Mouse (Mus musculus): ENCODE data around the gene Pax2. TPM values are rescaled to one million over a fixed set of nuclear protein-coding genes. Genes with fewer than 3 reads are reported as not detected.

The Pax2 gene
- polyA plus RNA-seq, 1 experiment: 15.7 TPM

- DNase-seq (ENCODE audit: low read depth): no peak
Observed at GRCm38 (mm10) chr19:44748271-44748670, 7.6 kb upstream of the Pax2 start.

DNA sequence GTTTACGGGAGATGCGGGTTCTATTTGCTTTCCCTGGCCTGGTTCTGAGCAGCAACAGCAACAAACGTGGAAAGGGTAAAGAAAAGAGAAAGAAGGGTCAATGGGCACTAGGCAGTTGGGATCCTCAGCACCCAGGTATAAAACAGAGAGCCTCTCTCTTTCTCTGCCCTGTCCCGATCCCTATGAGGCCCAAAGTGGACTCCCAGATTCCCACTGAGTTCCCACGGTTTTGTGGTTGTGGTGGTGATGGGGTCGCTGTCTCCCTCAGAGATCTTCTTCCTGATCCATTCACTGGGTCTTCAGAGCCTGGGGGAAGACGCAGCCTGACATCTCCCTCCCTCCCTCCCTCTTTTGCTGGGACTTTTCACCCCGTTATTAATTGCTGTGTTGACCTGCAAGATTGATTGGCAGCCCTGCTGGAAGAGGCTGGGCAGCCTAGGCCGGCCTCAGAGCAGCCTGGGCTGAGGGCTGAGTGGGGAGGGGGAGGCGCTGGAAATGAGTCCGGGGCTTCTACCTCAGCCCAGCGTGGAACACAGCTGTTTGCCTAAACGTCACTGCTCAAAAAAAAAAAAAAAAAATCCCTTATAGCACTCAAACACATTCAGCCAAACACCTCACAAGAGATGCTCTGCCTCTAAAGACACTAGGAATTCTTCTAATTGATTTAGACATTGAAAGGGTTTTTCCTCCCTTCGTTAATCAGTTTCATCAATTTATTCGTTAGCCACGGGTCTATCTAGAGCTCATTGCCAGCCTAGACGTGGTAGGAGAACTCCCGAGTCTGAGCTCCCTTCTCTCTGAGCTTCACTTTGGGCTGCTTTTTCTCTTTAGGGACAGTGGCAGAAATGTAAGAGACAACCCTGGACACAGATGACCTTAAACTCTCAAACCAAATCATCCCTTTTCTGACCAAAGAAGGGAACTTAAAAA lies 6.5 kb upstream of the Pax2 start:
- DNase-seq (ENCODE audit: low read depth): no peak

GRCm38 (mm10) chr19:44750051-44751041 lies 5.5 kb upstream of the Pax2 start:
- DNase-seq (ENCODE audit: low read depth): no peak

DNA sequence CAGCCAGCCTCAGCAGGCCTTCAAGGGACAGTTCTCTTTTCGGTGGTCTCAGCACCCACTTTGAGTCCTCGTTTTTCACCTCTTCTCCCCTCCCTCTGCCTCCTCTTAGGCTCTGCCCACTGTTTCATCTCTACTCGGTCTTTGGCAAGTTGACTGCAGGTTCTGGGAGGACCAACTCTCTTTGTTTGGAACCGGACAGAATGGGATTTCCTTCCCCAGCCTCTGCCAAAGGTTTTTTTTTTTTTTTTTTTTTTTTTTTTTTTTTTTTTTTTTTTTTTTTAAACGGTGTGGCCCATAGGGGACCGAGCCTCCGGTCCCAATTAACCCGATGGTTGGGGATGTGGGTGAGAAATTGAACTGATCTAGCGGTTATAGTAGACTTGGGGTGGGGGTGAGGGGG lies 4.8 kb upstream of the Pax2 start:
- DNase-seq (ENCODE audit: low read depth): no peak

DNA sequence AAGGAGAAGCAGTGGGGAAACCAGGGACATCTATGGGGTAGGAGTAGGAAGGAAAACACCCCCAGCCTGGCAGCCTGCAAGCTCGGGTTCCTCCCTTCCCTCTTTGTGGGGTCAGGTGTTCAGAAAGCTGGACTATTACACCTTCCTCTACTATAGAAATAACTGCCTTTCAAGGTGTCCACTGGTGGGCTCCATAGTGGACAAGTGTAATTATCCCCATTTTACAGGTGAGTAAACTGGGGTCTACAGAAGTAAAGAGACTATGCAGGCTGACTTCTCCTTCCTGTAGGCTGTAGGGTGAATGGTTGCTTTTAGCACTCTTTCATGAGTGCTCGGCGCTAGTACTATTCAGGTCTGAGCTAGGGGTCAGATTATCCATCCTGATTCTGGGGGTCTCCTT lies 4.3 kb upstream of the Pax2 start:
- no peak for DNase-seq (ENCODE audit: low read depth)

DNA sequence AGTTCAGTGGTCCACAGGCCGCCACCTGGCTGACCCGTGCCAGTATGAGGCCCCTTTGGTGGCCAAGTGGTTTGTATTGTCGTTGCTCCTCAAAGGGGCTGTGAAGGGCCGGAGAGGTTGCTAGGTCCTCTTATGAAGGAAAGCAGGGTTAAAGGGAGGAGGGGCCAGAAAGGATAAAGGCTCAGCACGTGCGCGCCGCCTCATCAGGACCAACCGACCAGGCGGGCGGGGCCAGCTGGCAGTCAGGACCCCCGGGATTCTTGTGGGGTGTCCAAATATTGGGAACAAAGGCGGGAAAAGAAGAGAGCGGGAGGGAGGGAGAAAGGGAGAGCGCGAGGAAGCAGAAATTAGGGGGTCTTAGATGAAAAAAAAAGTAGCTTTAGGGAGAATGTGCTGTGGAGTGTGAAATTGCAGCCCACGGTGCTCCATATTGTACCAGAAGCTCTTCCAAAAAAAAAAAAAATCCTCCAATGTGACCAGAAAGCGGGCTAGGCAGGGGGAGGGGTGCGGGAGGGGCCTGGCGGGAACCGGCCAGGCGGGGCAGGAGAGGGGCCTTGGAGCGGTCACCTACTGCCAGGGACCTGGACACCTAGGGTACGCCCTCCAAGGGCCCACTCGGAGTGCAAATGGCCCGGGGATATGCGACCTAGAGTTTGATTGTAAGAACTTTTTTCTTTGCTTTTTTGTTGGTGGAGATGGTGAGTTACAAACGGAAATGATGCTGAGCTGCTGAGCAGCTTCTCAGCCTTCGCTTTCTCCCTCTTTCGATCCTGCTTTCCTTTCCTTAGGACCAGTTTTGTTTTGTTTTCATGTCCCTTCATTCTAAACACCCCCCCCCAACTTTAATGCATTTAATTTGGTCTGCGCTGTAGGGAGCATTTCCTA lies 3.5 kb upstream of the Pax2 start:
- no peak for DNase-seq (ENCODE audit: low read depth)

DNA sequence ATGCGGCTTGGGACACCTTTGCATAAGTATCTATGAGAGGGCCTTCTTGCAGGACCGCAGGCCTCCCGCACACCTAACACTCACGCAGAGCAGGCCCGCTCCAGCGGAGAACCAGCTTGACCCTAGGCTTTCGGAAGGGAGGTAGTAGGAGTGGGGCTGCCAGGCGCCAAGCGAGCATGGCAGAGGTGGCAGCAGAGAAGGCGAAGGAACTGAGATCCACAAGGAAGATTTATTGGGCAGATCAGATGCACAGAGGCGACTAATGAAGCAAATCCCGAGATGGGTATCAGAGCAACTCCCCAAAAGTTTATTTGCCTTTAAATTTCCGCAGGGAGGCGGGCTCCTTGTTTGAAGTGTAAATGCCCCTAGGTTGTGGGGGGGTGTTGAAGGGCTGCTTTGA lies 2.5 kb upstream of the Pax2 start:
- DNase-seq (ENCODE audit: low read depth): no peak

DNA sequence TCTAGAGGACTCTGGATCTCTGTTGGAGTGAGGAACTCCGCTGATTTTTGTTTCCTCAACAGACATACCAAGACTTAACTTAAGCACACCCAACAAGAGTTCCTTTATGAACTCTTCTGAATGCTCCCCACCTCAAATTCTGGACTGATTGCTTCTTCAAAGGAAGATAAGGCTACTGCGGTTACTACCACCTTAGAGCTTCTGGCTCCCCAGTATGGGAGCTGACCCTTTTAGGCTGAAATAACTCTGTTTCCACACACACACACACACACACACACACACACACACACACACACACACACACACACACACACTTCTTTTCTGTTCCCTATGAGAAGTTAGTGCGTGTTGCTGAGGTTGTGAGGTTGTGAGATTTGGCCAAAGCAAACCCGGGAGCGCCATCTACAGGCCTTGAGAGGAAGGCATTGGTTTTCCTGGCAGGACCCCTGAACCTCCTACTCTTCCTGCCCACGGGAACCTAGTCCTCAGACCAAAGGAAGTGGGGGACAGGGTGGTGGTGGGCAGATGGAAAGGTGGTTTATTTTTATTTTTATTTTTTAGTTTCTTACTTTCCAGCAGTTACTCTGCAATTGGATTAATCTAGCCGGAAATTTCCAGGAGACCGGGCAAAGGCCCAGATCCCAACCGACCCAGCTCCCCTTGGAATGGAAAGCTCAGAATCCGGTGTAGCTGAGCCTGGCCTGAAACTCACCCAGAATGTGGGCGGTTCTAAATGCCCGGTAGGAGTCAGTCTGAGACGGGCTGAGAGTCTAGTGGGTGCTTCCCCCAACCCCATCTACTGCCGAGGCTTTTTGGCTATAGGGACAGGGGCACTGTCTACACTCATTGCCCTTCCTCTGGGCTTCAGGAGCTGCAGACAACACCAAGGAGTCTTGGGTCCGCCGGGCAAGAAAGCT lies 1.1 kb upstream of the Pax2 start:
- no peak for DNase-seq (ENCODE audit: low read depth)

- no peak for DNase-seq (ENCODE audit: low read depth)
Observed at GRCm38 (mm10) chr19:44755378-44755692, 510 bp upstream of the Pax2 start.

DNA sequence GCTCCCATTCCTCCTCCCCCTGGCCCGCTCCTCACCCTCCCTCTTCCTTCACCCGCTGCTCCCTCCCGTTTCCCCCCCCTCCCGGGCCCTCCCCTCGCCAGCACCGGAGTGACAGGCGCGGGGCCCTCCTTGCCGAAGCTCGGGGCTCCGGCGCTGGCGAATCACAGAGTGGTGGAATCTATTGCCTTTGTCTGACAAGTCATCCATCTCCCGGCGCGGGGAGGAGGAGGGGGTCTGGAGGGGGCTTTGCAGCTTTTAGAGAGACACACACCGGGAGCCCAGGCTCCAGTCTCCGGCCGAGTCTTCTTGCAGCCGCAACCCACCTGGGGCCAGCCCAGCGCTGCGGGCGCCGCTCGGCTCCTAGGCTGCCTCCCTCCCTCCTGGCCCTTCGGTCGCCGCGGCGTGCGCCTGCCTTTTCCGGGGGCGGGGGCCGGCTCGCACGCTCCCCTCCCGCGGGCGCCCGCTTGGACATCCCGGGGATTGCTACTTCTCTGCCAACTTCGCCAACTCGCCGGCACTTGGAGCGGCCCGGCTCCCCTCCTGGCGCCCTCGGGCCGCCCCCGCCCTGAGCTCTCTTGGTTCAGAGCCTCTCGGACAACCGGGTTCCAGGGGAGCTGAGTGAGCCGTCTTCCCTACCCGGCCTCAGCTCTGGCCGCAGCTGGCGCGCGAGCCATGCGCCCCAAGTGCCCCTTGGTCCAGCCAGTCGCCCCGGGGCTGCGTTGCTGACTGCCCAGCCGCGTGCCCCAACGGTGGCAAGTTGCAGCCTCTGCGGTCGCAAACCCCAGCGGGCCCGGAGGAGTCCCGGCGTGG lies 781 bp downstream of the Pax2 start:
- no peak for DNase-seq (ENCODE audit: low read depth)

DNA sequence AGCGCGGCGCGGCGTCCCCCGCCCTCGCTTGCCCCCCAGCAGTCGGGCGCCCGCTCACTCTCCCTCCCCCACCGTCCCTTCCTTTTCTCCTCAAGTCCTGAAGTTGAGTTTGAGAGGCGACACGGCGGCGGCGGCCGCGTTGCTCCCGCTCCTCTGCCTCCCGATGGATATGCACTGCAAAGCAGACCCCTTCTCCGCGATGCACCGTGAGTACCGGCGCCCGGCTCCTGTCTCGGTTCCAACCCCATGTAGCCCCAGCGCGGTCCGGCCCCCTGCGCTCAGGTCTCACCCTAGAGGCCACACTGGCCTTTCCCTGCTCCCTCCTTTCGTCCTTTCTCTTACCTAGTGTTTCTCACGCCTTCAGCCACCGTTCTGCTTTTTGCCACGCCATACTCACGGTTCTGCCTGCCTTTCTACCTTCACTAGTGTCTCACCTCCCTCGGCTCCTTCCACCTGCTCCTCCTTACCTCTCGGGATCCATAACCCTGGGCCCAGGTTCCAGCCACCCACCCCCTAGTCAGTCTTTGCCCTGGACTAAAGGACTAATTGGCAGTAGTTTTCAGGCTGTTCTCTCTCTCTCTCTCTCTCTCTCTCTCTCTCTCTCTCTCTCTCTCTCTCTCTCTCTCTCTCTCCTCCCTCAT lies 1.5 kb downstream of the Pax2 start:
- DNase-seq (ENCODE audit: low read depth): no peak

DNA sequence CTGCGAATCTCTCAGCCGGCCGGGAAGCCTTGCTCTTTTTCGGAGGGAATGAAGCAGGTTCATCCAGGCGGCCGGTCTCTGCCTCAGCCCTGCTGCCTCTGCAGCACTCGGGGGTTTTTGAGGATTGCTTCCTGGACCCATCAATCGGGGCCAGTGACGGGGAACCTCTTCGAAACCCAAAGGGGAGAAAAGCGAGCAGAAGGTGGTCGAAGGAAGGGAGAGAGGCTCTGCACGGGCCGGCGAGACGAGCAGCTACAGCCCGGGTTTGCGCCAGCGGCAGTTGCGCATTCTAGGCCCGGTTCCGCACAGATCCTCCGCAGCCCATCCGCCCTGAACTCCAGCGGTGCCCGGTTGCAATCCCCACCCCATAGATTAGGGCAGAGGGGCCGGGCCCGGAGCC lies 3.0 kb downstream of the Pax2 start:
- no peak for DNase-seq (ENCODE audit: low read depth)

- no peak for DNase-seq (ENCODE audit: low read depth)
Observed at GRCm38 (mm10) chr19:44759531-44760118, 3.8 kb downstream of the Pax2 start.

DNA sequence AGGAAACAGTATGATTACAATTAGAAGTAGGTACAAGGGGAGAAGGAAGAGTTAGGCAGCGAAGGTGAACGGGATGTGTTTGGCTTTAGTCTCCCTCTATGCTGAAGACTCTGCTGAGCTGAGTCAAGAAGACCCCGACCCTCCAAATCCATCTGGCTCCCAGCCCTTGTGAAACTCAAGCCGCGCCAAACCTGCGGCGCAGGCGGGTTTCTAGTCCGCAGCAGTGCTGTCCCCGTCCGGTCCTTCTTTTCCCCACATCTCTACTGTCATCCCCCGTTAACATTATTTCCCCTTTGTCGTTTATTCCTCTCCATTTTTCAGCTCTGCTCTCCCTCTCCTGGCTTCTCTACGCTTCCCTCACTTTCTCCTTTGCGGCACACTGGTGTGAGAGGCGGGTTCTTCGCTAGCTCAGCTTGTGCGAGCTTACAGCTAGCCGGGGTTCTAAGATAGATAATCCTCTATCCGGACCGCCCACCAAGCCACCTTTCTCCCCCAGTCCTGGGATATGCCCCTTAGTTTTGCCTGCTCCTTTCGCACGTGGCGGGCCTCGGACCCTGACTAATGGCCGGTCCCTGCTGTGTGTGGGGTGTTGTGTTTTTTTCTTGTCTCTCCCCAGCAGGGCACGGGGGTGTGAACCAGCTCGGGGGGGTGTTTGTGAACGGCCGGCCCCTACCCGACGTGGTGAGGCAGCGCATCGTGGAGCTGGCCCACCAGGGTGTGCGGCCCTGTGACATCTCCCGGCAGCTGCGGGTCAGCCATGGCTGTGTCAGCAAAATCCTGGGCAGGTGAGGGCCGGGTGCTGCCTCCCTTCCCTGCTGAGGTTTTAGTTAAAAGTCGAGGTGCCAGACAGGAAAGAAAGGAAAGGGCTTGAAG lies 4.7 kb downstream of the Pax2 start:
- no peak for DNase-seq (ENCODE audit: low read depth)

DNA sequence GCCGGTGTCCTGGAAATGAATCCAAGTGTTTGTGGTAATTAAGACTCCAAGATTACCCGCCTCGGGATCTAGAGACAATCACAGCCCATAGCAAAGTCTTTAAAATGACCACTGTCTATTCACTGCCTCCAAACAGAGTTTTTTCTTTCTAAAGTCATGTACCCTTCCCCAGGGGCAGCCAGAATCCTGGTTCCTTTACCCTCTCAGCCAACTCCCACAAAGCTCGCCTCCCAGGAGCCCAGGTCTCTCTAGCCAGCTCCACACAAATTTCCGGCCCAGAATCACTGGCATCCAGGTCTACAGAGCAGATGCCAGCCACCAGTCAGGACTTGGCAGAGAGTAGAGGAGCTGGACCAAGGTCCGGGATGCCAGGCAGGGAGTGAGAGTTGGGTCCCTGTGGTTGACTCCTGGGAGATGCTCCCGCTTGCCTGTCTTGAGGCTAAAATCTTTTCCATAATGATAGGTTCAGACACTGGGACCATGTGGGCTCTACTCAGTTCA lies 6.3 kb downstream of the Pax2 start:
- no peak for DNase-seq (ENCODE audit: low read depth)

DNA sequence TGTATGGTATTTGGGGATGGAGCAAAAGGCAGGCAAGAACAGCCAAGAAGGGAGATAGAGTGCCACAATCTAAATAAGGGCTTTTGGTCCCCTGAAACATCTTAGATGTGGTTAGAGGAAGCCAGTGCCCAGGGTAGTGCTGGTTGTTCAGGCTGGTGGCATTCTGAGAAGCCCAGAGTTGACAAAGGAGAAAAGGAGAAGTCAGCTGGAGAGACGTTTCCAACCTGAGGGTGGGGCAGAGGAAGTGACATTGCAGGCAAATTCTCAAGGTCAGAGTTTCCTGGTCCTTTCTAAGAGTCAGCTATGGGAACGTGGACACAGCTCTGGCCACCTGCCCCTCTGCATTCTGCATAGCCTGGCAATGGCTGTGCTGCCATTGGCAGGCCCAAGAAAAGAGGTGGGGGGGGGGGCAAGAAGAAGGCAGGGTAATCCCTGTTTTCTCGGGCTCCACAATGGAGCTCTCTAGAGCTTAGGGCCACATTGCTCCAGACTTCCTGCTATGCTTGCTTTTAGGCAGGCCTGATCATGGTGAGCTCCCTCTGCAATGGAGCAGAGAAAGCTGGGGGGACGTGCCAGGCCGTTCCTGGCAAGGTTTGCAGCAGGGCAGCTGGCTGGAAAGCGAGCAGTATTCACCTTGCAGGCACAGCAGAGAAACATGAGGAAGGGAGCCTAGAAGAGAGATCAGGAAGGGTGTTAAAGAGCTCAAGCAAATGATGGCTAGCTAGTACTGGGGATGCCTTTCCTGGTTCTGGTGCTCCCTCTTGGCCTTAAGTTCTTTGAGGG lies 14.6 kb downstream of the Pax2 start:
- no peak for DNase-seq (ENCODE audit: low read depth)

- no peak for DNase-seq (ENCODE audit: low read depth)
Observed at GRCm38 (mm10) chr19:44771499-44771898, 15.7 kb downstream of the Pax2 start.
